Mouse (Mus musculus) CD4-positive, CD25-positive, alpha-beta regulatory T cell, adult 4 months (primary cell): ENCODE measurements at regions not wholly inside any gene's neighbourhood (a gene's known extent, or its start where the extent isn't known, plus 50 kb on each side); places are given as distances from the start of the nearest gene placed in this dataset.

Experiments
- ATAC-seq: one replicate; pipeline ENCODE4 v1.8.0; 2017

DNA sequence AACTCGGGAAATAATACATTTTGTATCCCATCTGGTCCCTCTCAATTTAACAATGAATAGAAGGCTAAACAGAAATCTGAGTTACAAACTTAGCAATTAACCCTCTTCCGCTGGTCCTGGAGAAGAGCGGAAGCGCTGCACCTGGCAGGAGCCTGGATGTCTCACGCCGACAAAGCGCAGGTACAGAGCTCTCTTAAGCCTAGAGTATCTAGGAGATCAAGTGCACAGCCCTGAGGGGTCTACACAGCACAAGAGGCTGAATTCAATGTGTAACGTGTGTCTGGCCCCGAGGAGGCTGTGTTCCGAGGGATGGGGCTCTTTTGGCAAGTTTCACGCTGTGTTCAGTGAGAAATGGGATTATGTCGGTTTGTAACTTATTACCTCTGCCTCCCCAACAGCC is 255.1 kb upstream of the Sdk2 start:
- no peak for ATAC-seq

DNA sequence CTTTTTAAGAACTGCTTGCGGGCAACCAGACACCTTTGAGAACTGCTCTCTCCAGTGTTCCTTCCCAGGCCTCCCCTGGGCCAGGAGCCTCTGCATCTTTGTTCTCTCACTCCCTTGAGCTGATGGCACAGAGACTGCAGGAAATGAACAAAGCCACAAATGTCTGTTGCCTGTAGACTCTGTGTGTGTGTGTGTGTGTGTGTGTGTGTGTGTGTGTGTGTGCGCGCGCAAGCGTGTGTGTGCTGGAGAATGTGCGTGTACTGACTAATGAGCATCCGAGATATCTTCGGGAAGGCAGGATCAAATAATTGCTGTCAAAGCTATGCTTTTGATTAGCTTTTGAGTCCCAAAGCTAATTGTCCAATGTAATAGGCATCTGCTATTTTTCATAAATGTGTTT is 254.7 kb upstream of the Sdk2 start:
- peak; percentile 56 for ATAC-seq

DNA sequence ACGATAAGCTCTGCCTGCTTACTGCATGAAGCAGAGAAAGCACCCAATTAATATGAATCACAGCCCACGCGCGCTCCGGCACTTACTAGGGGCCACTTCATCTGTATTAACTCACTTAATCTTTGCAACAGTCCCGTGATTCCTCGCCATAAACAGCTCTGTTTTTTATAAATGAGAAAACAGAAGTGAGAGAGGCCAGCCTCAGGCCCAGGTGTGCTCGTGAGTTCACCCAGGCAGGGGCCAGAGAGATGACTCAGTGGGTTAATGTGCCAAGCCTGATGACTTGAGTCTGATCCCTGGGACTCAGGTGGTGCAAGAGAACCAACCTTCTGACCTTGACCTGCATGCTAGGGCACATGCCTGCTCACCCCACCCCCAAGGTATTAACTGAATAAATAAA is 248.4 kb upstream of the Sdk2 start:
- ATAC-seq = no peak

DNA sequence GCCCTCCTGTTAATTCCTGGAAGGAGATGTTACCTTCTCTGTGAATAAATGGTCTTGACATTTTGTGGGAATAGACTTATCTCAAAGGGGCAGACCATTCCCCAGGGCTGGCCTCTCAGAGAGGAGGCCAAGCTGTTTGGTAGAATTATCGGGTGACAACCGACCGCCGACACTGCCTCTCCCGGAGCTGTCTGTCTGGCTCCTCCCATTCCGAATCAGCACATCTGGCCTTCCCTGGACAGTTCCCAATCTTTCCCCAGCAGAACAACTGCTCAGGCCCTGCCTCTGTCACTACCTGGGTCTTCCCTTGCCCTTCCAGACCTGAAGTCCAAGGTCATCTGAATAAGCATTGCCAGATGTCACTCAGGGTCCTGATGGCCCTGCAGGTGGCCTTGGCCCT is 246.8 kb upstream of the Sdk2 start:
- no peak for ATAC-seq

DNA sequence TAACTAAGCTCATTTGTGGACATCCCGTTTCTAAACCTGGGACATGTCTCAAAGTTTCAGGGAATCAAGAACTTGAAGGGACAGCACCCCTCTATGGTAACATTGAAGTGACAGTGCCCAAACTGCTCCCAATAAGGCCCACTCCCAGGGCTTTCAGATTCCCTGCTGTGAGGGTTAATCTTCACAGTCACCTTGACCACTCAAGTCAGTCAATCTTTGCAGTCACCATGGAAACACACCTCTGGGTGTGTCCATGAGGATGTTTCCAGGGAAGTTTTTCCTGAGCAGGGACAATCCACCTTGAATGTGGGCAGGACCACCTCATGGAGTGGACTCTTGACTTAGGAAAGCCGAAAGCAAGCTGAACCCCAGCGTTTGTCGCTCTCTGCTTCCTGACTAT is 244.8 kb upstream of the Sdk2 start:
- ATAC-seq = no peak

DNA sequence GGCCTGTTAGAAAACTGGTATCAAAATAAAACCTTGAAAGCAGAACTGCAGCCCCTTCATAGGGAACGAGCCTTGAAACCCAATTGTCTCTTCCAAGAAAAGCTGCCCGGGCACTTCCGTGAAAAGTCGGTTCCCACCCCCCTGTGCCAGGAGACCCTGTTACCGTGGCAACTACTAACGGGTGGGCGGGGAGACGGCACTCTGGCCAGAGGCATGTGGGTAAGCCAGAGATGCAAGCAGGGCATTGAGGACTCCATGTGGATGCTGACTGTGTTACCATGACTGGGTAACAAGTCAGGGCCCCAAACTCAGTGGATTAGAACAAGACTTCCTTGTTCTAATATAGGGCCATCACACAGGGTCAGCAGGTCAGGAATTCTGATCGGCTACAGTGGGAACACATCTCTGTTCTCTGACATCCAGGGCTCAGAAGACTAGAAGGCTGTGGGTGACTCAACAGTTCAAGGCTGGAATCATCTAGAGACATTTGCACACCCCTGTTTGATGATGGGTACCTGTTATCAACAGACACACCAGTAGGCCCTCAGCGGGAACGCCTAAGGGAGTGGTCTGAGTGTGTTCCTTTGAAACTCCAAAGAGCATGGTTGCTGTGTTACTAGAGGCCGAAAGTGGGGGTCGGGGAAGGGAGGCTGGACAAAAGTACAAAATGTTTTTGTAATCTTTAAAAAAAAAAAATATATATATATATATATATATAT is 236.9 kb upstream of the Sdk2 start:
- no peak for ATAC-seq

DNA sequence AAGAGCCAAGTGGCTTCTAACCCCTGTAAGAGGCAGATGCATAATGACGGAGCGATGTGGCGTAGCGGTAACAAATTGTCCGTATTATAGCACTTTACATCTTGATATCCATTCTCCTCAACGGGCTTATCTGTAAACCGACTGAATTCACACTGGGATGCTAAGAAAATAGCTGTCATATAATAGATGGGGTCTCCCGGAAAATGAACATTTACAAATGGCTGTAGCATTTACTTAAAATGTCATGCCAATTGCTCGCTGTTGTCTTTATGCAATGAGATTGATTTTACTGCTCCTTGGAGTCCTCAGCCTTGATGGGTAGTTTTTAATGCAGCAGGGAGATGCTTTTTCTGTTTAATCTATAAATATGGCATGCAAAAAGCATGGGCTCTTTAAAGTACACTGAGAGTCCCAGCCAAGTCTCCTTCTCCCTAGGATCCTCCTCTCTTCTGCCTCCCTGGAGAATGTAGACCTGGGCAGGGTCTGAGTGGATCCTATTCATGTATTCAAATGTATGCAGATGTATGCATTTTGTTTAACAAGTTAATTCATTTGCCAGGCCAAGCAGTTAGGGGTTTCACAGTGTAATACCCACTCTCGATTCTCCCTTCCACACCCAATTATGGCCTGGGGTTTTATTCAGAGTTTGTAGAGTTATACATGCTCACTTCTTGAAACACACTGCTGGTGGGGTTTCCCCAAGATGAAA is 233.9 kb upstream of the Sdk2 start:
- no peak for ATAC-seq

GRCm38 (mm10) chr11:114296816-114297334 is 230.0 kb upstream of the Sdk2 start:
- no peak for ATAC-seq

GRCm38 (mm10) chr11:114294511-114295250 is 227.8 kb upstream of the Sdk2 start:
- no peak for ATAC-seq

GRCm38 (mm10) chr11:114291258-114291657 is 224.4 kb upstream of the Sdk2 start:
- ATAC-seq = no peak

DNA sequence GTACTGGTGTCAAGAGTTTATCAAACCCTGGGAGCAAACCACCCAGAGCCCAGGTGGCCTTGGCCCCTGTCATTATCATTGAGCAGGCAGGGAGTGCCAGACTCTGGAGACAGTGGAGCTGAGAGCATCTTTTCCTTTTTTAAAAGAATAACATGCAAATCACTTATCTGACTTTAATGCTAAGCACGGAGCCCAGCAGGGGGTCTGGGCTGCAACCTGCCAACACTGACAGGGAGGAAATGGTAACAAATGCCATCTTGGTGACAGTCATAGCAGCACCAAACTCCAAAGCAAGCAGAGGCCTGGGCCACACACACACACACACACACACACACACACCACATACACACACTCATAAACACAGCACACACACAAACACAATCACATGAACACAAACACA is 223.1 kb upstream of the Sdk2 start:
- ATAC-seq = no peak

GRCm38 (mm10) chr11:114284820-114285666 is 218.2 kb upstream of the Sdk2 start:
- ATAC-seq = no peak

DNA sequence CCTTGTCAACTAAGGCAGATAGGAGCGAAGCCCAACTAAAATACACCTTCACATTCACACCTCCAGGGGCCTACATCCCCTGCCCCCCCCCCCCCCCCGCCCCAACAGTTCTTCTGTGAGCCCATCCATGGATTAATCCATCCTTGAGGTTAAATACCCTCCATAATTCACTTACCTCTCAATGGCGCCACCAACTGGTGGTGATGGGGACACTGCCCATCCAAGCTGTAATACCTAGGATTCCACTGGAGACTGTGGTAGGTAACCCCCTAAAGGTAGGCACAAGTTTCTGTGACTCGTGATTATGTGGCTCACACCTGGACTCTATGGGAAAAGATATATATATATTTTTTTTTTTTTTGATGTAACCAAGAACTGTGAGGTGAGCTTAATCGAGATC is 216.4 kb upstream of the Sdk2 start:
- ATAC-seq = no peak

DNA sequence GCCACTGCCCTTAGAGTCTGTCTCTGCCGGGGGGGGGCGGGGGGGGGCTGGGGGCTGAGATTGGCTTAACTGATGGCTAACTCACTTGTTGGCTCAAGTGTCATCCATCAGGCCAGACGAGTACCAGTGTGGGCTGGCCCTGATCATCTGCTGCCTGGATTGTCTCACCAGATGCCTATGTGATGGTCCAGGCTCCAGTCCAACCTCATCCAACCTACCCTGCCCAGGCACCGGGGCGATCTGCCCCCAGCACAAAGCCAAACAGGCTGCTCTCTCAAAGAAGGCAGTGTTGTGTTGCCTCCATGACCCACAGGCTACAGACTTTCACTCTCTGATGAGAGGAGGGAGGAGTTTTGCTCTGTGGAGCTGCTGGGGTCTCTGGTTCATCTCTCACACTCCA is 215.7 kb upstream of the Sdk2 start:
- ATAC-seq = no peak

- no peak for ATAC-seq
Observed at GRCm38 (mm10) chr11:114281846-114282245, 215.0 kb upstream of the Sdk2 start.

DNA sequence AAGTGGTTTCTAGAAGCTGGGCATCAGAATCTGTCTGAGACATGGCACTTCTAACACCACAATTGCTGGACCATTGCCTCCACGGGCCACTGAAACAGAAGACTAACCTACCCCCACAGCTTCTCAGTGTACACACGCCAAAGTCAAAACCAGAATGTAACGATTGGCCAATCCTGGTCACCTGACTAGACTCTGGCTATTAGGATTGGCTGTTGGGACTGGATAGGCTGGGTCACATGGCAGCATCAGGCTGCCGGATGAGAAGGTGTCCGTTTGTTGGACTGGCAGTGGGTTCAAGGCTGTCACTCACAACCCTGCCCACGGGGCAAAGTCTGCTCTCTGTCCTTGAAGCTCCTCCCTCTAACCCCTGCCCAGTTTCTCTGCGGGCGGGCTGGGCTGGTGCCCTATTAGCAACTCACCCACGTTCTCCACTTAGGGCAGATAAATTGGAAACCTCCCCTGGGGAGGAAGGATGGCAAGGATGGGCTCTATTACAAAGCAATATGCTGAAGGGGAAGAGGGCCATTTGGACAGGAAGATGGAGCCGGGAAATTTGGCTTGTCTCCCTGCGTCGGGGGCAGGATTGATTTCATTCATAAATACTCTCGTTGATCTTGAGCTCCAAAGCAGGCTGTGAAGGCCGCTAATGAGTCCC is 214.3 kb upstream of the Sdk2 start:
- ATAC-seq = no peak

DNA sequence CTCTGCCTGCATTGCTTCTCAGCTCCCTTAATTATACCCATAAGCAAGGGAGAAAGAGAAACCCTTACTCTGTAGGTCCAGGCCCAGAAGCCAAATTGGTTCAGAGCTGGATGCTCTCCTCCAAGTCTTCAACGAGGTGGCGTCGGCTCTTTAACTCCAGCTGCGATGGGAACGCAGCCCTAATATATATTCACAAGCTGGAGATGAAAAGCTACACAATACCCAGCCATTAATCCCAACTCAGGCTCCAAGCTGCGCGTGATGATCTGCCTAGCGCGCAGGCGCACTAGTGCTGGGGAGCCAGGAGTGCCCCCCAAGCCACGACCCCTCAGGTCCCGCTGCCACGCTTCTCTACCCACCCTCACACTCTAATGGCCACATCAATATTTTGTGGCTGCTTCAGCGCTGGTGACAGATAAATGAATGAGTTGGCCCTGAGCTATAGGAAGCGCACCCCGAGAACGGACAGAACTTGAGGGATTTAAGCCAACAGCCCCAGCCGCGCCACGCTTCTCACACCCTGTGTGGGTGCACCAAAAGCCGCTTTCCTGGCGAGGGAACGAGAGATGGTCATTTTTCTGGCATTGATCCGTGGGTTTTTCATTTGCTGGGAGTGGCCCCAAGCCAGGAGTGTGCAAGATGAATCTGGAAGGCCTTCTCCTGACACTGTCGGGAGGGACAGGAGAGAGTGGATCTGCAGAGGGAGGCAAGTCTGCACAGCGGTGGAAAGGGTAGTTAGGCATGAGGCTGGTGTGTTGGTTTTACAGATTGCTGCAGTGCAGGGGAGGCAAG is 210.9 kb upstream of the Sdk2 start:
- ATAC-seq = no peak

DNA sequence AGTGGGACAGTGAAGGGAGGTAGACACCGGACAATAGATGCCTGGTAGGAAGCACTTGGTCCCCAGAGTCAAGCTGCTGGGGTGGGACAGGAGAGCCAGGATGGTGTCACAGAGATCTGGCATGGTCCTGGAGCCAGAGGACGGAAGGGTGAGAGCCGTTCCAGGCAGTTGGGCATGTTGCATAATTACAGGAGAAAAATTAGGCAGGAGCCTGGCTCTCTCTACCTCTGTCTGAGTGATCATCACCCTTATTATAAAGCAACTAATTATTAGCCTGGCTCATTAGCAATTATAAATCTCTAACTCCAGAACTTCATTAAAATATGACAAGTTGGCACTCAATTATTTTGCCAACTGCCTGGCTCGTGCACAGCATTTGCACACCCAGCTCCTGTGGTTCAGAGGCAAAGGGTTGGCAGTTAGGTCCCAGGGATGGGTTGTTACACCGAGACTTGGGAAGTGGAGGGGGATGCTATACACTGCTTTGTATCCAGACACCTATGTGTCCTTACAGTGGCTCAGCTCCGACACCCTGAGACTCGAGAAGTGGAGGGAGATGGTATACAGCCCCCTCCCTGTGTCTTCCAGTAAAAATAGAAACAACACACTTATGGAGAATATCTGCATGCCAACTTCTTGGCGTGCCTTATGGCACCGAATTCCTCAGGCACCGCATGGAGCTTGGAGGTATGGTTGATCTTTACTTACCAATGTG is 203.7 kb upstream of the Sdk2 start:
- ATAC-seq = no peak

GRCm38 (mm10) chr11:114261959-114262358 is 195.1 kb upstream of the Sdk2 start:
- no peak for ATAC-seq

GRCm38 (mm10) chr11:114258218-114258617 is 191.4 kb upstream of the Sdk2 start:
- ATAC-seq = no peak

DNA sequence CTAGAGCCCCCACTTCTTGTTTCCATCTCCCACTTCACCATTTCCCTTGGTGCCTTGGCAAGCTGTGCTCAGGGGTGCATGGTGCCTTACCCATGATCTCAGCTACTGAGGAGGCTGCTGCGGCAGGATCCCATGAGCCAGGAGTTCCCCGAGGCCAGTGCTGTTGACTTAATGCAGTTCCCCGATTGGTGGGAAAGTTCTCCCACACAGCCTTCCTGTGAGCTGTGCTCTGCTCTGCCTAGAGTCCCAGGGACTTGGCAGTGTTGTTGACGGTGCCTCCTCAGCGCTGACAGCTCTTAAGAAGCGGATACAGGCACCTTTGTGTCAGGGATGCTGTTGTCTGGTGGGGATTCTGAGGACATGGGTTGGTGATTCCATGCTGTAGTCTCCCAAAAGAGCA is 190.9 kb upstream of the Sdk2 start:
- no peak for ATAC-seq
